In the genomic region with DNA sequence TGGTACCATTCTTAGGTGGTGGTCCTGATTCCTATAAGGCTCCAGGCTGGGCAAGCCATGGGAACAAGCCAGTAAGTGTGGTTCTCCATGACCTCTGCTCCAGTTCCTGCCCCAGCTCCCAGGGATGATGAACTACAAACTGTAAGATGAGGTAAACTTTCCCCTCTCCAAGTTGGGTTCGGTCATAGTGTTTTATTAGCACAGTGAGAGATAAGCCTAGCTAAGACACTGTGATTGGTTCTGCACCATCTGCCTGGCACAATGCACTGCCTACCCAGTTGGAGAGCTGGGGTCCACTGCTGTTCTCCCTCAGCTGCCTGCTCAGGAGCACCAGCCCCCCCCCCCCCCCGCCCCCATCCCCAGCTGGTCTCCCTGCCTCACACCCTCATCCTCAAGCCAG, we compare ENCODE assay signal across 28 mouse cellular contexts. TPM values are rescaled to one million over a fixed set of nuclear protein-coding genes. Genes with fewer than 3 reads are reported as not detected.
DNase-seq lines count a peak whose midpoint lies in the region; ATAC-seq and TF ChIP-seq lines count a peak whose summit lies in the region.
"Had no signal": no experiment of that assay in that cellular context is flagged by ENCODE, and none has a peak within 500 bp of the region (broad histone marks: within the 10 kb centered on the region; RNA-seq: fewer than 3 reads in every experiment).

No protein-coding gene starts in this region.

- no peaks in the 10 kb centered on the region for H3K9me3 ChIP-seq in hindbrain, embryonic 10.5 days
- no peaks in the 10 kb centered on the region for H3K9me3 ChIP-seq in hindbrain, embryonic 14.5 days (ENCODE audit: control insufficient read depth, low read length)
- no peaks in the 10 kb centered on the region for H3K9me3 ChIP-seq in midbrain, embryonic 10.5 days (replicated peaks)
- no peaks in the 10 kb centered on the region for H3K9me3 ChIP-seq in midbrain, embryonic 14.5 days (ENCODE audit: control insufficient read depth, low read length)
- no peaks in the 10 kb centered on the region for H3K9me3 ChIP-seq in intestine, postnatal 0 days (ENCODE audit: control insufficient read depth)
- H3K9me3 ChIP-seq: embryonic facial prominence, embryonic 13.5 days; forebrain, embryonic 10.5 days; forebrain, embryonic 15.5 days; heart, embryonic 10.5 days; hindbrain, embryonic 15.5 days; limb, embryonic 13.5 days had no signal

- H3K27ac ChIP-seq in hindbrain, embryonic 10.5 days = peak overlapping the region; percentile 35
- H3K27ac ChIP-seq in hindbrain, embryonic 14.5 days = no peak overlapping the region
- 0 out of 2 replicates have a peak overlapping the region, but pooled peaks have one; percentile 9 for H3K27ac ChIP-seq in midbrain, embryonic 10.5 days (replicated peaks)
- no peak overlapping the region for H3K27ac ChIP-seq in midbrain, embryonic 14.5 days (replicated peaks; ENCODE audit: low read depth, low read length)
- peak overlapping the region; percentile 70; the same call in 1 of the 2 replicates for H3K27ac ChIP-seq in intestine, postnatal 0 days (ENCODE audit: low read depth, low read length)
- H3K27ac ChIP-seq: embryonic facial prominence, embryonic 13.5 days; forebrain, embryonic 10.5 days; forebrain, embryonic 15.5 days; hindbrain, embryonic 15.5 days; layer of hippocampus, adult 2 months; left cerebral cortex, adult 2 months; limb, embryonic 13.5 days; liver, embryonic 14.5 days had no signal

- no peak overlapping the region for H3K9ac ChIP-seq in hindbrain, embryonic 14.5 days
- H3K9ac ChIP-seq in midbrain, embryonic 14.5 days (replicated peaks; ENCODE audit: low read length) = no peak overlapping the region
- no peak overlapping the region for H3K9ac ChIP-seq in intestine, postnatal 0 days (ENCODE audit: low read depth, low read length)
- H3K9ac ChIP-seq: embryonic facial prominence, embryonic 13.5 days; forebrain, embryonic 15.5 days; hindbrain, embryonic 15.5 days; limb, embryonic 13.5 days; liver, embryonic 14.5 days; lung, embryonic 14.5 days had no signal

- no peak overlapping the region for H3K4me2 ChIP-seq in hindbrain, embryonic 14.5 days (replicated peaks)
- no peak overlapping the region for H3K4me2 ChIP-seq in midbrain, embryonic 14.5 days (ENCODE audit: low read length)
- no peak overlapping the region for H3K4me2 ChIP-seq in intestine, postnatal 0 days (replicated peaks; ENCODE audit: low read depth)
- H3K4me2 ChIP-seq: embryonic facial prominence, embryonic 13.5 days; forebrain, embryonic 15.5 days; hindbrain, embryonic 15.5 days; limb, embryonic 13.5 days; lung, embryonic 14.5 days had no signal

- H3K36me3 ChIP-seq in hindbrain, embryonic 10.5 days = peaks cover 89% of the 10 kb centered on the region
- 0 out of 2 replicates have a peak, but pooled peaks cover 5% of the 10 kb centered on the region for H3K36me3 ChIP-seq in hindbrain, embryonic 14.5 days (replicated peaks; ENCODE audit: control insufficient read depth, insufficient read depth)
- H3K36me3 ChIP-seq in midbrain, embryonic 10.5 days = peaks cover 67% of the 10 kb centered on the region
- H3K36me3 ChIP-seq in midbrain, embryonic 14.5 days (ENCODE audit: control insufficient read depth, insufficient read depth, low read length) = peaks cover 11% of the 10 kb centered on the region; the same call in 1 of the 2 replicates
- peaks cover 21% of the 10 kb centered on the region; the same call in 1 of the 2 replicates for H3K36me3 ChIP-seq in intestine, postnatal 0 days (ENCODE audit: control insufficient read depth, insufficient read depth)
- H3K36me3 ChIP-seq: forebrain, embryonic 15.5 days; hindbrain, embryonic 15.5 days had no signal

- H3K4me3 ChIP-seq in hindbrain, embryonic 10.5 days = no peak overlapping the region
- H3K4me3 ChIP-seq in hindbrain, embryonic 14.5 days (replicated peaks; ENCODE audit: low read length) = no peak overlapping the region
- no peak overlapping the region for H3K4me3 ChIP-seq in midbrain, embryonic 10.5 days
- H3K4me3 ChIP-seq in midbrain, embryonic 14.5 days (replicated peaks; ENCODE audit: low read depth, low read length) = no peak overlapping the region
- no peak overlapping the region for H3K4me3 ChIP-seq in intestine, postnatal 0 days (ENCODE audit: low read depth, low read length)
- H3K4me3 ChIP-seq: embryonic facial prominence, embryonic 13.5 days; forebrain, embryonic 10.5 days; forebrain, embryonic 15.5 days; heart, embryonic 10.5 days; hindbrain, embryonic 15.5 days; layer of hippocampus, adult 2 months; left cerebral cortex, adult 2 months; limb, embryonic 13.5 days had no signal

- DNase-seq in hindbrain, embryonic 10.5 days (ENCODE audit: low spot score) = no peak
- DNase-seq in hindbrain, embryonic 14.5 days (ENCODE audit: low spot score) = no peak
- DNase-seq in midbrain, embryonic 10.5 days (ENCODE audit: low spot score) = no peak
- DNase-seq in midbrain, embryonic 14.5 days = no peak
- DNase-seq in right cerebral cortex, adult 2 months (ENCODE audit: low spot score in 2 of 2) = no peak
- no peak for DNase-seq in thymus, postnatal 10 days (ENCODE audit: low spot score in 2 of 2)
- DNase-seq: adrenal gland, postnatal 25 days; cerebellum, adult 11-12 months; cerebellum, postnatal 10 days; gastrocnemius, postnatal 25 days; heart, postnatal 10 days; kidney, adult 2 months; lung, embryonic 14.5 days; lung, postnatal 14 days; right cerebral cortex, postnatal 14 days; thymus, adult 18-20 months had no signal

- H3K27me3 ChIP-seq in hindbrain, embryonic 10.5 days (ENCODE audit: insufficient read depth, poor library complexity, severe bottlenecking) = no peaks in the 10 kb centered on the region
- H3K27me3 ChIP-seq in hindbrain, embryonic 14.5 days (ENCODE audit: control insufficient read depth, insufficient read depth, low read length) = no peaks in the 10 kb centered on the region
- no peaks in the 10 kb centered on the region for H3K27me3 ChIP-seq in midbrain, embryonic 10.5 days (ENCODE audit: low read depth, poor library complexity, severe bottlenecking)
- H3K27me3 ChIP-seq in midbrain, embryonic 14.5 days (ENCODE audit: control insufficient read depth, insufficient read depth, low read length) = no peaks in the 10 kb centered on the region
- no peaks in the 10 kb centered on the region for H3K27me3 ChIP-seq in intestine, postnatal 0 days (replicated peaks; ENCODE audit: control insufficient read depth, insufficient read depth, low read length)
- H3K27me3 ChIP-seq: embryonic facial prominence, embryonic 13.5 days; forebrain, embryonic 15.5 days; hindbrain, embryonic 15.5 days; limb, embryonic 13.5 days; Patski had no signal

- 85% methylated on average over 1 of the region's 2 CpGs for WGBS in hindbrain, embryonic 10.5 days
- WGBS in hindbrain, embryonic 14.5 days = 61% methylated on average over 1 of the region's 2 CpGs
- 76% methylated on average over 1 of the region's 2 CpGs for WGBS in midbrain, embryonic 10.5 days
- WGBS in midbrain, embryonic 14.5 days = 67% methylated on average over 1 of the region's 2 CpGs
- WGBS in intestine, postnatal 0 days = 41% methylated on average over 2 of the region's 2 CpGs

- ATAC-seq in hindbrain, embryonic 14.5 days (ENCODE audit: low FRiP score) = no peak
- no peak for ATAC-seq in midbrain, embryonic 14.5 days (ENCODE audit: low FRiP score, low TSS enrichment)
- peak; percentile 34 for ATAC-seq in intestine, postnatal 0 days
- ATAC-seq: forebrain, embryonic 15.5 days; midbrain, embryonic 16.5 days; Patski had no signal

- H3K4me1 ChIP-seq in hindbrain, embryonic 10.5 days (replicated peaks) = peaks cover 33% of the 10 kb centered on the region
- 0 out of 2 replicates have a peak, but pooled peaks cover 5% of the 10 kb centered on the region for H3K4me1 ChIP-seq in hindbrain, embryonic 14.5 days (replicated peaks; ENCODE audit: control insufficient read depth, insufficient read depth, low read length)
- peaks cover 14% of the 10 kb centered on the region for H3K4me1 ChIP-seq in midbrain, embryonic 10.5 days
- no peaks in the 10 kb centered on the region for H3K4me1 ChIP-seq in midbrain, embryonic 14.5 days (ENCODE audit: control insufficient read depth, insufficient read depth, low read length)
- peaks cover 13% of the 10 kb centered on the region for H3K4me1 ChIP-seq in intestine, postnatal 0 days (replicated peaks; ENCODE audit: control insufficient read depth, insufficient read depth, low read length)
- H3K4me1 ChIP-seq: forebrain, embryonic 15.5 days; hindbrain, embryonic 15.5 days had no signal

- TF ChIP-seq CTCF in intestine, postnatal 0 days (IDR thresholded peaks at IDR 0.05; ENCODE audit: low read depth) = no peak

RNA-seq across cellular contexts. Expression of a gene that starts 30.4 kb away (rescaled TPM):
- polyA plus RNA-seq in hindbrain, embryonic 10.5 days (2016; fragmentation: Nextera tagmentation; extraction: Ambion mirVana) = 83.8 and 87.8 TPM in 2 replicates
- polyA plus RNA-seq in hindbrain, embryonic 14.5 days (2014; fragmentation: Nextera tagmentation; extraction: Ambion mirVana) = 125 TPM in 2 replicates
- polyA plus RNA-seq in midbrain, embryonic 10.5 days (2016; fragmentation: Nextera tagmentation; extraction: Ambion mirVana) = 62.5 and 74.5 TPM in 2 replicates
- 90.9 and 93.8 TPM in 2 replicates for polyA plus RNA-seq in midbrain, embryonic 14.5 days (2014; fragmentation: Nextera tagmentation; extraction: Ambion mirVana)
- polyA plus RNA-seq in intestine, postnatal 0 days (2015; fragmentation: Nextera tagmentation; extraction: Ambion mirVana) = 66.0 and 66.4 TPM in 2 replicates

Comparison
In these comparisons a context has a peak if more than half of its experiments do, and no peak if none do; other contexts are left out.
1. H3K27ac ChIP-seq: peak in hindbrain, embryonic 10.5 days (single experiment), midbrain, embryonic 10.5 days (single experiment) and intestine, postnatal 0 days (single experiment); none in hindbrain, embryonic 14.5 days (single experiment) and midbrain, embryonic 14.5 days (single experiment).